Mouse (Mus musculus) hindbrain, embryonic 14.5 days (tissue): ENCODE data around the gene Tmem185b. TPM values are rescaled to one million over a fixed set of nuclear protein-coding genes. Genes with fewer than 3 reads are reported as not detected.

ENCODE experiments used
- ATAC-seq: fragments of 200-750 bp; cut with Nextera tagmentation; 2 replicates; pipeline ENCODE4 v1.8.0; 2017; ENCODE audit warnings: moderate number of reproducible peaks, mild to moderate bottlenecking, moderate TSS enrichment, moderate library complexity; ENCODE audit not compliant: low FRiP score
- DNase-seq: peaks from one replicate; pipeline ENCODE4 v3.0.0-alpha.2; 2015; ENCODE audit warnings: low spot score
- H3K27ac ChIP-seq: fragments of 300-500 bp; sonication (generic); 2 replicates; pipeline ENCODE4 v1.5.1; 2014; ENCODE audit warnings: mild to moderate bottlenecking, moderate library complexity
- H3K27me3 ChIP-seq: fragments of 300-500 bp; sonication (generic); 2 replicates; pipeline ENCODE4 v1.6.1; 2014; ENCODE audit warnings: mild to moderate bottlenecking, low read length, mixed read lengths; ENCODE audit not compliant: control insufficient read depth, insufficient read depth
- H3K36me3 ChIP-seq: fragments of 300-500 bp; sonication (generic); replicated peaks from 2 replicates; pipeline ENCODE4 v1.6.1; 2014; ENCODE audit not compliant: control insufficient read depth, insufficient read depth
- H3K4me1 ChIP-seq: fragments of 300-500 bp; sonication (generic); replicated peaks from 2 replicates; pipeline ENCODE4 v1.6.1; 2014; ENCODE audit warnings: antibody characterized with exemption, low read length, mixed read lengths; ENCODE audit not compliant: control insufficient read depth, insufficient read depth
- H3K4me2 ChIP-seq: fragments of 300-500 bp; sonication (generic); replicated peaks from 2 replicates; pipeline ENCODE4 v1.6.1; 2014; ENCODE audit warnings: mild to moderate bottlenecking, moderate library complexity
- H3K4me3 ChIP-seq: fragments of 300-500 bp; sonication (generic); replicated peaks from 2 replicates; pipeline ENCODE4 v1.5.1; 2014; ENCODE audit warnings: mild to moderate bottlenecking, low read length
- H3K9ac ChIP-seq: fragments of 300-500 bp; sonication (generic); 2 replicates; pipeline ENCODE4 v1.6.1; 2014
- H3K9me3 ChIP-seq: fragments of 300-500 bp; sonication (generic); 2 replicates; pipeline ENCODE4 v1.6.1; 2016; ENCODE audit warnings: low read length; ENCODE audit not compliant: control insufficient read depth
- WGBS: fragments of 180-500 bp; shearing (Covaris S2); extraction: QIAGEN DNeasy Blood & Tissue Kit; methylation state at CpG from one replicate; pipeline ENCODE4 v1.1.7; 2014; 5-methylcytosine and 5-hydroxymethylcytosine counted together
- polyA plus RNA-seq: library from polyadenylated mRNA; unstranded; fragments of >200 nt; fragmentation: Nextera tagmentation; extraction: Ambion mirVana; gene quantifications from 2 replicates; pipeline ENCODE4 v1.2.1, GENCODE M21; 2014

Gene Tmem185b
- polyA plus RNA-seq, 1 experiment from 2014 or later = 20.8 TPM

DNA sequence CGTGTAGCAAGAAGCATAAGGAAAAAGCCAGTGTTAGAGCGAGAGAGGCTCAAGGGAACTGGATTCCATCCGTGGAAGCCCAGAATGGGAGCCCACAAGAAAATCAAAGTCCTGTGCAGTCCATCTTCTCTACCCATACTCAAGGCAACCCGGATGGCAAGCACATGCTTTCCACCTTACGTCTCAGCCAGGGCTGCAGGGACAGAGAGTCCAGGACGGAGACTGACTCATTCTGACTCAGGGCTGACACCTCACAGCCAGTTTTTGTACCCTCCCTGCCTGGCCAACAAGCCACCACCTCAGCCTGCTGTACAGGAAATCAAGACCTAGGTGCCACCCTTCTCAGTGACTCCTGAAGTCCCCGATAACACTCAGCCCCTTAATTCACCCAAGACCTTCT lies 16.5 kb upstream of the Tmem185b start:
- Histone ChIP-seq H3K27me3 (no peaks in the 10 kb centered on the region), H3K36me3 (no peaks in the 10 kb centered on the region), H3K27ac (no peak overlapping the region), H3K9ac (no peak overlapping the region), H3K4me3 (no peak overlapping the region), H3K9me3 (no peaks in the 10 kb centered on the region), H3K4me1 (peaks cover 5% of the 10 kb centered on the region; the same call in 1 of the 2 replicates), H3K4me2 (no peak overlapping the region)
- ATAC-seq (no peak), DNase-seq (no peak)
- 92% methylated on average over 7 of the region's 7 CpGs for WGBS

DNA sequence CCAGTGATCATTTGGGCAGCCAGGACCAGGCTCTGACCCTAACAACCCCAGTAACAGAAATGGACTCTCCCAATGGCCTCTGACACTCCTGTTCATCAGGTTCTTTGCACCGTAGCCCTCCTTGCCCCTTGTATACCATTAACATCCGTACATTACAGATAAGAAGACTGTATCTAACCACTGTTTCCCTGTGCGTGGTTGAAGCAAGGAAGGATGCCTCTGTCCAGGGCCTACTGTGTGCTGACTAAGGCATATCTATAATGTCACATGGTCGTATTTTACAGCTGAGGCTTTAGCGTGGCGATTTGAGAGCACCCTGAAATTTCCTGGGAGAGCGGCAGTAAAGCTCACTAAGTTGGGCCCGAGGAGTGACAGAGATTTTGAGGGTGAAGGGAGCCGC lies 15.6 kb upstream of the Tmem185b start:
- 74% methylated on average over 9 of the region's 9 CpGs for WGBS

DNA sequence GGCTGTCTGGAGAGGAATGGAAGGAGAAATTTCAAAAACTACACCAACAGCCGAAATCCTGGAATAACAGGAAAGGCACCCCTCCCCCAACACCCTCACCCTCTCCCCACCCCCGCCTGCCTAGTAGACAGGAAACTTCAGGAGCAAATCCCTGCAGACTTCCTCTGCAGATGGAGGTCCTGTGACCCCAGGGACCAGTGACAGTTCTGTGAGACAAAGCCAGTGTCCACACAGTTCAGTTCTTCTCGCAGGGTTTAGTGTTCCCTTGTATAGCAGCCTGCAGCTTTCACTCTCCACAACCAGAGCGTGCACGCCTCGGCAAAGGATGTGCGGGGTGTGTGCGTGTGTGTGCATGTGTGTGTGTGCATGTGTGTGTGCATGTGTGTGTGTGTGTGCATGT lies 15.1 kb upstream of the Tmem185b start:
- no peaks in the 10 kb centered on the region for H3K4me1 ChIP-seq
- WGBS = 78% methylated on average over 8 of the region's 8 CpGs
- H3K4me3 ChIP-seq = no peak overlapping the region
- H3K27ac ChIP-seq = no peak overlapping the region
- no peaks in the 10 kb centered on the region for H3K9me3 ChIP-seq
- H3K27me3 ChIP-seq = no peaks in the 10 kb centered on the region
- H3K4me2 ChIP-seq = no peak overlapping the region
- no peak overlapping the region for H3K9ac ChIP-seq
- ATAC-seq (no peak), DNase-seq (no peak)
- no peaks in the 10 kb centered on the region for H3K36me3 ChIP-seq

More for the DNA sequence above, 15.6 kb upstream of the Tmem185b start:
- H3K27ac ChIP-seq = no peak overlapping the region
- H3K27me3 ChIP-seq = no peaks in the 10 kb centered on the region
- H3K4me1 ChIP-seq = no peaks in the 10 kb centered on the region
- no peak overlapping the region for H3K4me2 ChIP-seq
- DNase-seq = no peak
- no peaks in the 10 kb centered on the region for H3K36me3 ChIP-seq
- H3K9ac ChIP-seq = no peak overlapping the region
- no peak overlapping the region for H3K4me3 ChIP-seq
- no peaks in the 10 kb centered on the region for H3K9me3 ChIP-seq
- ATAC-seq = no peak

DNA sequence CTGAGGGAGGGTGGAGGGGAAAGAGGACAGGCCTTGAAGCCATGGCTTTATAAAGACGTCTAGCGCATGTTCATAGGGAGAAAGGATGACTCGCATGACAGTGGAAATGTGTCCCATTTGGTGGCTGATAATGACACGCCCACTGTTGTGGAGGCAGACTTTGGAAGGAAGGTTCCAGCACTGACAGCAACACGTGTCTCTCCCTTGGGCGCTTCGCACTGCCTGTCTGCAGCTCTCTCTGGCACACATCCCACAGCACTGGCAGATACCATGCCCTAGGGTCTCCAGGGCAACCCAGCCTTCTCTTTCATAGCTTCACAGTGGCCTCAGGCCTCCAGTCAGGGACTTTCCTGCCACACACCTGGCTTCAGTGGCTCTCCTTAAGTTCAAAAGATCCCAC lies 7.9 kb upstream of the Tmem185b start:
- WGBS = 76% methylated on average over 7 of the region's 7 CpGs

DNA sequence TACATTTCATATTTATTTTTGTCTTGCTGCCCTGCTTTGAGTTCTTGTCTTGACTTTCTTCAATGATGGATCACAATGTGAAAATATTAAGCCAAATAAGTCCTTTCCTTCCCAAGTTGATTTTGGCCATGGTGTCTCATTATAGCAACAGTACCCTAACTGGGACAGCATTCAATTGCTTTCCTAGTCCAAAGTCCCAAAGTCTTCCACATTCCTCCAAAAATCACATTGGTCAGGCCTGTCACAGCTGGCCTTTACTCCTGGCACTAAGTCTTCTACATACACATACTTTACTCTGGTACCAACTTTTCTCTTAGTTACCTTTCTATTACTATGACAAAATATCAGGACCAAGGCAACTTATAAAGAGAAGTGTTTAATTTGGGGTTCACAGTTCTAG lies 7.2 kb upstream of the Tmem185b start:
- no peak for ATAC-seq
- H3K27ac ChIP-seq = no peak overlapping the region

More for the DNA sequence above, 7.9 kb upstream of the Tmem185b start:
- DNase-seq (no peak), ATAC-seq (no peak)
- H3K4me1 ChIP-seq = no peaks in the 10 kb centered on the region; the same call in 1 of the 2 replicates
- no peak overlapping the region for H3K9ac ChIP-seq
- H3K27ac ChIP-seq = no peak overlapping the region
- H3K4me3 ChIP-seq = no peak overlapping the region
- H3K36me3 ChIP-seq = no peaks in the 10 kb centered on the region
- no peaks in the 10 kb centered on the region for H3K27me3 ChIP-seq
- H3K4me2 ChIP-seq = no peak overlapping the region
- no peaks in the 10 kb centered on the region for H3K9me3 ChIP-seq

DNA sequence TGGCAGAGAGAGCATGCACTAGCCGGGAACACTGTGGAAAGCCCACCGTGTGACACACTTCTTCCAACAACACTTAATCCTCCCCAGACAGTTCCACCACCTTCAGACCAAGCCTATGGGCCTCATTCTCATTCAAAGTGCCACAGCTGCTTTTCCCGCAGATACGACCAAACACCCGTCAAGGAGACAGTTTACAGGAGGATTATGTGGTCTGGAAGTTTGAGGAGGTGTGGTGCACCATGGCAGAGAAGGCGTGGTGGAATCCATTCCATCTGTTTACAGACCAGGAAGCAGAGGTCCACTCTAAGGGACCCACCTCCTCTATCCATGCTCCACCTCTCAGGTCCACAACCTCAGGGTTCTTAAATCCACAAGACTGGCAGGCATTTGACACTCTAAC lies 6.7 kb upstream of the Tmem185b start:
- 83% methylated on average over 6 of the region's 6 CpGs for WGBS
- no peaks in the 10 kb centered on the region for H3K9me3 ChIP-seq
- no peak for ATAC-seq
- no peak overlapping the region for H3K4me2 ChIP-seq
- DNase-seq = no peak
- H3K4me1 ChIP-seq = peaks cover 2% of the 10 kb centered on the region; the same call in 1 of the 2 replicates
- no peak overlapping the region for H3K4me3 ChIP-seq
- no peaks in the 10 kb centered on the region for H3K36me3 ChIP-seq
- no peak overlapping the region for H3K27ac ChIP-seq
- no peak overlapping the region for H3K9ac ChIP-seq
- H3K27me3 ChIP-seq = no peaks in the 10 kb centered on the region

More for the DNA sequence above, 7.2 kb upstream of the Tmem185b start:
- DNase-seq = no peak
- H3K27me3 ChIP-seq = no peaks in the 10 kb centered on the region
- no peak overlapping the region for H3K4me2 ChIP-seq
- H3K9me3 ChIP-seq = no peaks in the 10 kb centered on the region
- no peaks in the 10 kb centered on the region; the same call in 1 of the 2 replicates for H3K4me1 ChIP-seq
- H3K9ac ChIP-seq = no peak overlapping the region
- H3K4me3 ChIP-seq = no peak overlapping the region
- no peaks in the 10 kb centered on the region for H3K36me3 ChIP-seq

DNA sequence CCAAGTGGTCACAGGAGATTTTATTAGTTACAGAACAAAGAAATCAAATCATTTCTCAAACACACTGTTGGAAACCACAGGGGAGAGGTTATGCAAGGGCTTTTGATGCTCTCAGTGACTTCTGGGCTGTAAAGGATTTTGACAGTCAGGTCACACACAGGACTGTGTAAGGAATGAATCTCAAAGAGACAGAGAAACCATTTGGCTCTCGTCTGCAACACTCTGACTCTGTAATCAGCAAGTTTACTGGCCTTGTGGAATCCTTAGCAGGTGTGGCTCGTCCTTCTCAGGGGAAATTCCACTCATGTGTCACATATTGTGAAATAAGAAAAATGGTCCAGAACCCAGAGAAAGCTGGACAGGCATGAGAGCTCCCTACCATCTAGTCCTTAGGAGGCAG lies 4.9 kb upstream of the Tmem185b start:
- Histone ChIP-seq H3K27me3 (no peaks in the 10 kb centered on the region), H3K4me3 (no peak overlapping the region), H3K4me1 (peaks cover 14% of the 10 kb centered on the region), H3K9me3 (no peaks in the 10 kb centered on the region), H3K9ac (no peak overlapping the region), H3K4me2 (no peak overlapping the region), H3K27ac (no peak overlapping the region), H3K36me3 (no peaks in the 10 kb centered on the region)
- ATAC-seq = no peak
- DNase-seq = no peak
- WGBS = 45% methylated on average over 2 of the region's 2 CpGs

DNA sequence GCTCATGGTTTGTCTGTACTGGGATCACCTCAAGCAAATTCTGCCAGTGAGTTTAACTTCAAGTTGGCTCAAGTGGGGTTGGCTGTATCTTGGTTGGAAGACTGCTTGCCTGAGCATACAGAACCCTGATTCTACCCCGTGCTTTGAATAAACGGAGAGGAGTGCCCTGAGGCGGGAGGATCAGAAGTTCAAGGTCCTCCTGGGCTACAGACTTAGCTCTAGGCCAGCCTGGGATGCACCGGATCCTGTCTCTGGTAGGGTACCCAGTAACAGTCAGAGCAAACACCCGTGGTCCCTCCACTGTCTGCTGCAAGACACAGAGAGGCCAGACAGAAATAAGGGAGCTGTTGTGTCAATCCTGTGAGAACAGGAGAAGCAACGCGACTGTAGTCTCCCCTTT lies 4.3 kb upstream of the Tmem185b start:
- Histone ChIP-seq H3K27me3 (no peaks in the 10 kb centered on the region), H3K27ac (no peak overlapping the region), H3K4me3 (no peak overlapping the region), H3K4me2 (no peak overlapping the region), H3K36me3 (no peaks in the 10 kb centered on the region), H3K4me1 (peaks cover 18% of the 10 kb centered on the region), H3K9ac (no peak overlapping the region), H3K9me3 (no peaks in the 10 kb centered on the region)
- DNase-seq (no peak), ATAC-seq (no peak)
- WGBS = 84% methylated on average over 7 of the region's 7 CpGs

DNA sequence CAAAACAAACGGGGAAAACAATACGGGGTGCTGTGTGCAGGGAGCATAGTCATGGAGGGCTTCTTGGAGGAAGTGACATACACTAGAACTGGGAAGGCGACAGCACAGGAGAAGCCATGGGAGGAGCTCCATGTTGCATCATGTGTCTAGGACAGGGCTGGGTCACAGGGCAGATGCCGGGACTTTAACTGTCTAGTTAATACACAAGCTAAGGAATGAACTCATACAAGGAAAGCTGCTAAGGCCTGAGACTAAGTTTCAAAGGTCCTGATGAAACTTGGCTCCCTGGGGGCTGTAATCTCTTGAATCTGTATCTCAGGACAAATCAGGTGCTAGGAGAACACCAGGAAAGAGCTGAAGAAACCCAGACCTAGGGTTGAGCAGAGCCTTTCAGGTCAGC lies 3.2 kb upstream of the Tmem185b start:
- ATAC-seq (no peak), DNase-seq (no peak)
- H3K36me3 ChIP-seq = no peaks in the 10 kb centered on the region; the same call in 1 of the 2 replicates
- H3K4me2 ChIP-seq = no peak overlapping the region
- 85% methylated on average over 4 of the region's 4 CpGs for WGBS
- H3K9me3 ChIP-seq = no peaks in the 10 kb centered on the region
- H3K4me3 ChIP-seq = no peak overlapping the region
- H3K27me3 ChIP-seq = no peaks in the 10 kb centered on the region
- no peak overlapping the region for H3K9ac ChIP-seq
- no peak overlapping the region for H3K27ac ChIP-seq
- H3K4me1 ChIP-seq = peaks cover 23% of the 10 kb centered on the region

DNA sequence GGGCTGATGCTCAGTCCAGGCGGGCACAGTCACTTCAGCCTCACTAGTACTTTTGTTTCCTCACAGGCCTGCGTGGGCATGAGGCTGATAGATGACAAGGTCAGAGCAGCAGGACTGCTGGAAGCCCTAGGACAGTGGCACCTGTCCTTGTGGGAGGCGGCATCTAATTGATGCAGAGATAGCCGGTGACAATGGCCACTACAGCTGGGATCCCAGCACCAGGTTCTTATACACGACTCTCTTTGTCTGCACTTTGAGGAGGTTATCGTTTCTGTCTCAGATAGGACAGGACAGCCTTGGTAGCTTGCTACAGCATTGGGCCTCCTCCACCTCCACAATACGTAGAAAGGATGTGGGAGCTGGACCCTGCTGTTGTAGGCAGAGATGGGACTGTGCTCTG lies 2.6 kb upstream of the Tmem185b start:
- H3K27me3 ChIP-seq = no peaks in the 10 kb centered on the region

More for the DNA sequence above, 2.6 kb upstream of the Tmem185b start:
- no peak overlapping the region for H3K4me2 ChIP-seq
- ATAC-seq (no peak), DNase-seq (no peak)
- no peaks in the 10 kb centered on the region for H3K9me3 ChIP-seq
- H3K9ac ChIP-seq = no peak overlapping the region
- peaks cover 6% of the 10 kb centered on the region for H3K36me3 ChIP-seq
- no peak overlapping the region for H3K27ac ChIP-seq
- H3K4me1 ChIP-seq = peaks cover 23% of the 10 kb centered on the region
- WGBS = 77% methylated on average over 7 of the region's 7 CpGs
- H3K4me3 ChIP-seq = no peak overlapping the region
